Mouse (Mus musculus): Measurements from ENCODE around the gene Arsa. TPM values are rescaled to one million over a fixed set of nuclear protein-coding genes. Genes with fewer than 3 reads are reported as not detected.
A peak's percentile ranks its signal among the peaks of the same experiment; 100 is the strongest.

Arsa gene
- polyA plus RNA-seq, 1 experiment, result 17.9 TPM

DNA sequence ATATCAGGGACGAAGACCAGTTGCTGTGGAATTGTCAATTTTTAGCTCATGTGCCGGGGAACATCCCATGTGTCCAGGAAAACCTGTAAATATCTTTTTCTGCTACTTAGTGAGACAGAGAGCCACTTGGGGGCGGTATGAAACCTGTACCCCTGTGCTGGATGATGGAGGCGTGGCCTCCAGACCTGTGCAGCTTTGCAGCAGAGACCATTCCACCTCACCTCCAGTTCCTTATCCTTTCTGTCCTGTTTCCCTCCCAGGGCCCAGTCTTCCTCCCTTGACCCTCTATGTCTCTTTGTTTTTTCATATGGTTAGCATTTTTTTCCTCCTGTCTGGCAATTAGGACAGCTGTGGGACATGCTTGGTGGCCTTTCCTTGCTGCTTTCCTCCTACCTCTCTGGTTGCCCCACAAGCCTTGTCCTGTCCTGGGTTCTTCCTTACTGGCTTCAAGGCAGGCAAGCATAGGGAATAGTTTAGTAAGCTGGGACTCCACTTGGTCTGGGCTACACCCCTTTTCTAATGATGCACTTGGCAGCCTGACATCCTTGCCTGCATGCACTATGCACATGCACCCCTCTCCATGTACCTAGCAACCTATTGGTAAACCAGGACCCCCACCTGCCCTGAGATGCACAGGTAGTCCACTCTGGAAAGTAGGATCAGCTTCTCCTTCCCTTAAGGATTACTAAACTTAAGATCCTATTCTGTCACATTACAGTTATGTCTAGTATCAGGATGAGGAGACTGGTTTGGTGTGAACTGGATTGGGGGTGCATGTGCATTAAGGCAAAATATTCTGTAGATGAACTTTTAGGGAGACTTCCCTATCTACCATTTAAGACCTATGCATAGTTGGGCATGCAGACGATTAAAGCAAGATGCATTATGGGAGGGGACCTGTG is 13.6 kb downstream of the Arsa start:
- Histone ChIP-seq H3K27ac (ENCODE audit: insufficient read depth, low read length) (no peak overlapping the region), H3K4me1 (ENCODE audit: control insufficient read depth, insufficient read depth, low read length) (no peaks in the 10 kb centered on the region), H3K9ac (ENCODE audit: low read depth, poor library complexity, severe bottlenecking) (no peak overlapping the region), H3K9me3 (replicated peaks; ENCODE audit: control insufficient read depth, insufficient read depth, low read length, poor library complexity, severe bottlenecking) (no peaks in the 10 kb centered on the region), H3K27me3 (ENCODE audit: control insufficient read depth, insufficient read depth, low read length, poor library complexity, severe bottlenecking) (no peaks in the 10 kb centered on the region), H3K36me3 (ENCODE audit: control insufficient read depth, insufficient read depth, low read length, poor library complexity, severe bottlenecking) (no peaks in the 10 kb centered on the region), H3K4me3 (ENCODE audit: low read depth, low read length) (no peak overlapping the region)
- TF ChIP-seq EP300 (IDR thresholded peaks at IDR 0.05; ENCODE audit: insufficient read depth, low read depth, low read length), result no peak
- peak; percentile 64 for TF ChIP-seq CTCF (IDR thresholded peaks at IDR 0.05; ENCODE audit: low read depth, low read length)
- TF ChIP-seq POLR2A (IDR thresholded peaks at IDR 0.05; ENCODE audit: insufficient read depth, low read length), result peak; percentile 44

DNA sequence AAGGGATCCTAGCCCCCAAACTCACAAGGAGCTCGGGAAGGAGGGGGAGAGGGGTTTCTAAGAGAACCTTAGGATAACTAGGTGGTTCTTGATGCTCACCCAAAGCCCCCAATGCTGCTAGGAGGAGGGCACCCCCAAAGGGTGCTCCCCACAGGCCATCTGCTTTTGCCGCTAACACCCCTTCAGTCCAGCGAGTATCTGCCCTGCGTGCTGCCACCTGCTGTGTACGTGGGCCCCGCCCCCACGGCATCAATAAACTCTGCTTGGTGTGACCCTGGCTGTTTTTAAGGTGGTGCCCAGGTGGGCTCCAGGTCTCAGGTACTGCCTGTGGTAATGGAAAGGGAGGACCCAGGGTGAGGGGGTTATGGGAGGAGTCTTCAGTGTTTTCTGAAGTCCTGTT is 15.0 kb downstream of the Arsa start:
- no peak overlapping the region for H3K4me3 ChIP-seq (ENCODE audit: low read depth, low read length)
- H3K36me3 ChIP-seq (ENCODE audit: control insufficient read depth, insufficient read depth, low read length, poor library complexity, severe bottlenecking), result no peaks in the 10 kb centered on the region
- no peaks in the 10 kb centered on the region for H3K4me1 ChIP-seq (ENCODE audit: control insufficient read depth, insufficient read depth, low read length)
- H3K27me3 ChIP-seq (ENCODE audit: control insufficient read depth, insufficient read depth, low read length, poor library complexity, severe bottlenecking), result no peaks in the 10 kb centered on the region
- no peak overlapping the region for H3K27ac ChIP-seq (ENCODE audit: insufficient read depth, low read length)
- TF ChIP-seq EP300 (IDR thresholded peaks at IDR 0.05; ENCODE audit: insufficient read depth, low read depth, low read length) (no peak), CTCF (IDR thresholded peaks at IDR 0.05; ENCODE audit: low read depth, low read length) (no peak), POLR2A (IDR thresholded peaks at IDR 0.05; ENCODE audit: insufficient read depth, low read length) (no peak)
- no peaks in the 10 kb centered on the region for H3K9me3 ChIP-seq (replicated peaks; ENCODE audit: control insufficient read depth, insufficient read depth, low read length, poor library complexity, severe bottlenecking)
- no peak overlapping the region for H3K9ac ChIP-seq (ENCODE audit: low read depth, poor library complexity, severe bottlenecking)

GRCm38 (mm10) chr15:89461321-89461720 is 15.9 kb downstream of the Arsa start:
- H3K9ac ChIP-seq (ENCODE audit: low read depth, poor library complexity, severe bottlenecking), result no peak overlapping the region
- H3K4me1 ChIP-seq (ENCODE audit: control insufficient read depth, insufficient read depth, low read length), result no peaks in the 10 kb centered on the region
- no peak overlapping the region for H3K4me3 ChIP-seq (ENCODE audit: low read depth, low read length)
- TF ChIP-seq POLR2A (IDR thresholded peaks at IDR 0.05; ENCODE audit: insufficient read depth, low read length) (no peak), CTCF (IDR thresholded peaks at IDR 0.05; ENCODE audit: low read depth, low read length) (no peak), EP300 (IDR thresholded peaks at IDR 0.05; ENCODE audit: insufficient read depth, low read depth, low read length) (no peak)
- H3K36me3 ChIP-seq (ENCODE audit: control insufficient read depth, insufficient read depth, low read length, poor library complexity, severe bottlenecking), result no peaks in the 10 kb centered on the region
- H3K27ac ChIP-seq (ENCODE audit: insufficient read depth, low read length), result no peak overlapping the region
- no peaks in the 10 kb centered on the region for H3K27me3 ChIP-seq (ENCODE audit: control insufficient read depth, insufficient read depth, low read length, poor library complexity, severe bottlenecking)
- H3K9me3 ChIP-seq (replicated peaks; ENCODE audit: control insufficient read depth, insufficient read depth, low read length, poor library complexity, severe bottlenecking), result no peaks in the 10 kb centered on the region

DNA sequence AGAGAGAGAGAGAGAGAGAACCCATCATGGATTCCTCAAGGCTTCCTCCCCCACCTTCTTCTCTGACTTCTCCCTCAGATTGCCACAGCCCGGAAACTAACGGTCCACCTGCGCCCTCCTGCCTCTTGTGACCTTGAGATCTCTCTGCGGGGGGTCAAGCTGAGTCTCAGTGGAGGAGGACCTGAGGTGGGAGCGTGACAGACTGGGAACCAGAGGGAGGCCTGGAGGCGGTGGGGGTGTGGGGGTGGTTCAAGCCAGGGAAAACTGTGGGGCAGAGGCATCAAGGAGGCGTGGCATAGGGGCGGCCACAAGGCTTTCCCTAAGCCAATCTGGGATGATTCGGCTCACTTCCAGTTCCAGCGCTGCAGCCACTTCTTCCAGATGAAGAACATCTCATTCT is 16.9 kb downstream of the Arsa start:
- Histone ChIP-seq H3K36me3 (ENCODE audit: control insufficient read depth, insufficient read depth, low read length, poor library complexity, severe bottlenecking) (no peaks in the 10 kb centered on the region), H3K27ac (ENCODE audit: insufficient read depth, low read length) (no peak overlapping the region), H3K9me3 (replicated peaks; ENCODE audit: control insufficient read depth, insufficient read depth, low read length, poor library complexity, severe bottlenecking) (no peaks in the 10 kb centered on the region), H3K9ac (ENCODE audit: low read depth, poor library complexity, severe bottlenecking) (no peak overlapping the region), H3K4me1 (ENCODE audit: control insufficient read depth, insufficient read depth, low read length) (no peaks in the 10 kb centered on the region), H3K4me3 (ENCODE audit: low read depth, low read length) (no peak overlapping the region), H3K27me3 (ENCODE audit: control insufficient read depth, insufficient read depth, low read length, poor library complexity, severe bottlenecking) (no peaks in the 10 kb centered on the region)
- TF ChIP-seq EP300 (IDR thresholded peaks at IDR 0.05; ENCODE audit: insufficient read depth, low read depth, low read length) (no peak), POLR2A (IDR thresholded peaks at IDR 0.05; ENCODE audit: insufficient read depth, low read length) (no peak), CTCF (IDR thresholded peaks at IDR 0.05; ENCODE audit: low read depth, low read length) (no peak)

DNA sequence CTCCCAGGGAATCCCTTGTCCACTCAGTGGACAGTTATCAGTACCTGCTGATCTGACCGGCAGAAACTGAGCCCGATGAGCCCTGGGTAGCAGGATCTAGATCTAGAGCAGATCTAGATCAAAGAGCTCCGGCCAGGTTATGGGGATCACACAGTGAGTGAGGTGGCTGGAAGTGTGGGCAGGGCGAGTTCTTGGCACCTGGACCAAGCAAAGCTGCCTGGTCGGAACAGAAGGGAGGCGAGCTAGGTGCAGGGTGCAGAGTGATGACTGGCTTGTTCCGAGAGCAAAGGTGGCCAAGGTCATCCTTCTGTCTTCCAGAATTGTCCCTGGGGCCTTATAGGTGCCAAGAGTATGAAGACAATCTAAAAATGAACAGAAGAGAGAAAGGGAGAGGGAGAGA is 17.4 kb downstream of the Arsa start:
- Histone ChIP-seq H3K4me1 (ENCODE audit: control insufficient read depth, insufficient read depth, low read length) (peaks cover 2% of the 10 kb centered on the region), H3K9me3 (replicated peaks; ENCODE audit: control insufficient read depth, insufficient read depth, low read length, poor library complexity, severe bottlenecking) (no peaks in the 10 kb centered on the region), H3K36me3 (ENCODE audit: control insufficient read depth, insufficient read depth, low read length, poor library complexity, severe bottlenecking) (no peaks in the 10 kb centered on the region), H3K27ac (ENCODE audit: insufficient read depth, low read length) (no peak overlapping the region), H3K4me3 (ENCODE audit: low read depth, low read length) (no peak overlapping the region), H3K9ac (ENCODE audit: low read depth, poor library complexity, severe bottlenecking) (no peak overlapping the region), H3K27me3 (ENCODE audit: control insufficient read depth, insufficient read depth, low read length, poor library complexity, severe bottlenecking) (no peaks in the 10 kb centered on the region)
- TF ChIP-seq POLR2A (IDR thresholded peaks at IDR 0.05; ENCODE audit: insufficient read depth, low read length) (no peak), EP300 (IDR thresholded peaks at IDR 0.05; ENCODE audit: insufficient read depth, low read depth, low read length) (no peak), CTCF (IDR thresholded peaks at IDR 0.05; ENCODE audit: low read depth, low read length) (no peak)

DNA sequence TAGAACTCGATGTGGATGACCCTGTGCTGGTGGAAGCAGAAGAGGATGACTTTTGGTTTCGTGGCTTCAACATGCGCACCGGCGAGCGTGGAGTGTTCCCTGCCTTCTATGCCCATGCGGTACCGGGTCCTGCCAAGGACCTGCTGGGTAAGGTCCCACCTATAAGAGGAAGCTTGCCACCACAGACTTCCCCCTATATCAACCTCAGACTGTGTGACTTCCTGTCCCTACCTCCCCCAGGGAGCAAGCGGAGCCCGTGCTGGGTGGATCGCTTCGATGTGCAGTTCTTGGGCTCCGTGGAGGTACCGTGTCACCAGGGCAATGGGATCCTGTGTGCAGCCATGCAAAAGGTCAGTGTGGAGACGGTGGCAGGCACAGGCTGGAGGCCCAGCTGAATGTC is 18.3 kb downstream of the Arsa start:
- Histone ChIP-seq H3K4me1 (ENCODE audit: control insufficient read depth, insufficient read depth, low read length) (peaks cover 2% of the 10 kb centered on the region), H3K4me3 (ENCODE audit: low read depth, low read length) (no peak overlapping the region), H3K9ac (ENCODE audit: low read depth, poor library complexity, severe bottlenecking) (no peak overlapping the region), H3K9me3 (replicated peaks; ENCODE audit: control insufficient read depth, insufficient read depth, low read length, poor library complexity, severe bottlenecking) (no peaks in the 10 kb centered on the region), H3K27me3 (ENCODE audit: control insufficient read depth, insufficient read depth, low read length, poor library complexity, severe bottlenecking) (no peaks in the 10 kb centered on the region), H3K27ac (ENCODE audit: insufficient read depth, low read length) (no peak overlapping the region), H3K36me3 (ENCODE audit: control insufficient read depth, insufficient read depth, low read length, poor library complexity, severe bottlenecking) (no peaks in the 10 kb centered on the region)
- TF ChIP-seq CTCF (IDR thresholded peaks at IDR 0.05; ENCODE audit: low read depth, low read length) (no peak), EP300 (IDR thresholded peaks at IDR 0.05; ENCODE audit: insufficient read depth, low read depth, low read length) (no peak), POLR2A (IDR thresholded peaks at IDR 0.05; ENCODE audit: insufficient read depth, low read length) (no peak)

All from ES-Bruce4 (cell line).